Mouse (Mus musculus): Measurements from ENCODE around the gene Shld2. TPM values are rescaled to one million over a fixed set of nuclear protein-coding genes. Genes with fewer than 3 reads are reported as not detected.

The Shld2 gene
- polyA plus RNA-seq (2016; fragmentation: Nextera tagmentation; extraction: Ambion mirVana): 8.4 and 9.8 TPM in 2 replicates

- DNase-seq (ENCODE audit: extremely low spot score, low spot score): peak; percentile 93
- H3K27ac ChIP-seq: peak within 1 kb of the TSS; percentile 97
- H3K36me3 ChIP-seq (replicated peaks): peaks cover 4% of the 10 kb centered on the region
- peak within 1 kb of the TSS; percentile 93 for H3K4me3 ChIP-seq
- no peaks in the 10 kb centered on the region for H3K27me3 ChIP-seq (ENCODE audit: poor library complexity, severe bottlenecking)
- under 1% methylated on average over 100 of the region's 100 CpGs for WGBS
- no peaks in the 10 kb centered on the region for H3K9me3 ChIP-seq
- H3K4me1 ChIP-seq: peaks cover 29% of the 10 kb centered on the region
These were observed at the start of gene Shld2, which contains the start of gene Glud1 for GRCm38 (mm10) chr14:34310234-34310965. Gene Shld2, minus strand, starts transcription at chr14:34310493. Gene Glud1, plus strand, starts transcription at chr14:34310727.

GRCm38 (mm10) chr14:34359676-34360244 is 49.5 kb upstream of the Shld2 start:
- peaks cover 33% of the 10 kb centered on the region for H3K4me1 ChIP-seq
- WGBS: 33% methylated on average over 5 of the region's 5 CpGs
- H3K27ac ChIP-seq: no peak overlapping the region
- no peak overlapping the region for H3K4me3 ChIP-seq
- no peaks in the 10 kb centered on the region for H3K9me3 ChIP-seq
- no peaks in the 10 kb centered on the region for H3K36me3 ChIP-seq (replicated peaks)
- no peak for DNase-seq (ENCODE audit: extremely low spot score, low spot score)
- peaks cover 35% of the 10 kb centered on the region for H3K27me3 ChIP-seq (ENCODE audit: poor library complexity, severe bottlenecking)

GRCm38 (mm10) chr14:34357671-34358455 is 47.6 kb upstream of the Shld2 start:
- no peak overlapping the region for H3K27ac ChIP-seq
- peaks cover 17% of the 10 kb centered on the region for H3K27me3 ChIP-seq (ENCODE audit: poor library complexity, severe bottlenecking)
- no peak for DNase-seq (ENCODE audit: extremely low spot score, low spot score)
- H3K9me3 ChIP-seq: no peaks in the 10 kb centered on the region
- WGBS: 82% methylated on average over 7 of the region's 7 CpGs
- H3K4me1 ChIP-seq: peaks cover 17% of the 10 kb centered on the region
- no peaks in the 10 kb centered on the region for H3K36me3 ChIP-seq (replicated peaks)
- H3K4me3 ChIP-seq: no peak overlapping the region

- Histone ChIP-seq H3K27ac (0 out of 2 replicates have a peak within 1 kb of the TSS, but pooled peaks have one; percentile 26), H3K27me3 (ENCODE audit: poor library complexity, severe bottlenecking) (no peaks in the 10 kb centered on the region), H3K4me1 (peaks cover 22% of the 10 kb centered on the region), H3K4me3 (no peak within 1 kb of the TSS), H3K9me3 (no peaks in the 10 kb centered on the region), H3K36me3 (replicated peaks) (no peaks in the 10 kb centered on the region)
- DNase-seq (ENCODE audit: extremely low spot score, low spot score): no peak
- 91% methylated on average over 6 of the region's 6 CpGs for WGBS
These were observed 45.0 kb upstream of the Shld2 start, which contains the start of gene Fam25c for GRCm38 (mm10) chr14:34355301-34355700. Gene Fam25c, minus strand, starts transcription at chr14:34355433.

- no peaks in the 10 kb centered on the region for H3K9me3 ChIP-seq
- no peaks in the 10 kb centered on the region for H3K27me3 ChIP-seq (ENCODE audit: poor library complexity, severe bottlenecking)
- DNase-seq (ENCODE audit: extremely low spot score, low spot score): no peak
- 86% methylated on average over 4 of the region's 4 CpGs for WGBS
- H3K27ac ChIP-seq: no peak overlapping the region
- no peaks in the 10 kb centered on the region for H3K36me3 ChIP-seq (replicated peaks)
- no peak overlapping the region for H3K4me3 ChIP-seq
- H3K4me1 ChIP-seq: peaks cover 22% of the 10 kb centered on the region
These were observed 44.2 kb upstream of the Shld2 start for GRCm38 (mm10) chr14:34354456-34354855.

GRCm38 (mm10) chr14:34353326-34353725 is 43.0 kb upstream of the Shld2 start:
- no peaks in the 10 kb centered on the region for H3K36me3 ChIP-seq (replicated peaks)
- H3K27me3 ChIP-seq (ENCODE audit: poor library complexity, severe bottlenecking): no peaks in the 10 kb centered on the region
- no peak overlapping the region for H3K4me3 ChIP-seq
- 92% methylated on average over 3 of the region's 3 CpGs for WGBS
- no peak for DNase-seq (ENCODE audit: extremely low spot score, low spot score)
- H3K9me3 ChIP-seq: no peaks in the 10 kb centered on the region
- H3K27ac ChIP-seq: no peak overlapping the region
- H3K4me1 ChIP-seq: peaks cover 13% of the 10 kb centered on the region

GRCm38 (mm10) chr14:34352523-34352922 is 42.2 kb upstream of the Shld2 start:
- Histone ChIP-seq H3K4me3 (no peak overlapping the region), H3K27me3 (ENCODE audit: poor library complexity, severe bottlenecking) (no peaks in the 10 kb centered on the region), H3K9me3 (no peaks in the 10 kb centered on the region), H3K27ac (no peak overlapping the region), H3K36me3 (replicated peaks) (no peaks in the 10 kb centered on the region), H3K4me1 (peaks cover 13% of the 10 kb centered on the region)
- no peak for DNase-seq (ENCODE audit: extremely low spot score, low spot score)
- WGBS: 74% methylated on average over 6 of the region's 6 CpGs

- Histone ChIP-seq H3K4me3 (no peak overlapping the region), H3K4me1 (peaks cover 13% of the 10 kb centered on the region), H3K36me3 (replicated peaks) (no peaks in the 10 kb centered on the region), H3K9me3 (no peaks in the 10 kb centered on the region), H3K27me3 (ENCODE audit: poor library complexity, severe bottlenecking) (no peaks in the 10 kb centered on the region), H3K27ac (no peak overlapping the region)
- no peak for DNase-seq (ENCODE audit: extremely low spot score, low spot score)
- 75% methylated on average over 3 of the region's 3 CpGs for WGBS
These were observed 41.4 kb upstream of the Shld2 start for GRCm38 (mm10) chr14:34351660-34352059.

- Histone ChIP-seq H3K9me3 (no peaks in the 10 kb centered on the region), H3K36me3 (replicated peaks) (peaks cover 9% of the 10 kb centered on the region), H3K4me3 (no peak overlapping the region), H3K27me3 (ENCODE audit: poor library complexity, severe bottlenecking) (no peaks in the 10 kb centered on the region), H3K27ac (no peak overlapping the region), H3K4me1 (peaks cover 12% of the 10 kb centered on the region)
- 90% methylated on average over 8 of the region's 8 CpGs for WGBS
- no peak for DNase-seq (ENCODE audit: extremely low spot score, low spot score)
These were observed 38.7 kb upstream of the Shld2 start for GRCm38 (mm10) chr14:34349007-34349406.

- no peaks in the 10 kb centered on the region for H3K27me3 ChIP-seq (ENCODE audit: poor library complexity, severe bottlenecking)
- no peak overlapping the region for H3K4me3 ChIP-seq
- WGBS: 88% methylated on average over 7 of the region's 7 CpGs
- no peak for DNase-seq (ENCODE audit: extremely low spot score, low spot score)
- peaks cover 14% of the 10 kb centered on the region for H3K36me3 ChIP-seq (replicated peaks)
- H3K27ac ChIP-seq: no peak overlapping the region
- H3K4me1 ChIP-seq: peaks cover 12% of the 10 kb centered on the region
- no peaks in the 10 kb centered on the region for H3K9me3 ChIP-seq
These were observed 38.0 kb upstream of the Shld2 start for GRCm38 (mm10) chr14:34348301-34348700.

GRCm38 (mm10) chr14:34347084-34347483 is 36.8 kb upstream of the Shld2 start:
- DNase-seq (ENCODE audit: extremely low spot score, low spot score): no peak
- WGBS: 93% methylated on average over 5 of the region's 5 CpGs

GRCm38 (mm10) chr14:34345771-34346566 is 35.7 kb upstream of the Shld2 start:
- Histone ChIP-seq H3K4me3 (no peak overlapping the region), H3K27me3 (ENCODE audit: poor library complexity, severe bottlenecking) (no peaks in the 10 kb centered on the region), H3K9me3 (no peaks in the 10 kb centered on the region), H3K27ac (peak overlapping the region; percentile 40; the same call in 1 of the 2 replicates), H3K4me1 (0 out of 2 replicates have a peak, but pooled peaks cover 5% of the 10 kb centered on the region), H3K36me3 (replicated peaks) (peaks cover 38% of the 10 kb centered on the region)
- 64% methylated on average over 12 of the region's 12 CpGs for WGBS
- no peak for DNase-seq (ENCODE audit: extremely low spot score, low spot score)

More at GRCm38 (mm10) chr14:34347084-34347483, 36.8 kb upstream of the Shld2 start:
- no peak overlapping the region for H3K4me3 ChIP-seq
- no peak overlapping the region for H3K27ac ChIP-seq
- H3K36me3 ChIP-seq (replicated peaks): peaks cover 27% of the 10 kb centered on the region
- no peaks in the 10 kb centered on the region for H3K27me3 ChIP-seq (ENCODE audit: poor library complexity, severe bottlenecking)
- H3K9me3 ChIP-seq: no peaks in the 10 kb centered on the region
- H3K4me1 ChIP-seq: peaks cover 10% of the 10 kb centered on the region

Data from forebrain, embryonic 10.5 days (tissue).